Mouse (Mus musculus) myocyte (in vitro differentiated cells): ENCODE results near the gene Mt4.
A peak's percentile ranks its signal among the peaks of the same experiment; 100 is the strongest.

Source experiments
- CEBPB ChIP-seq: IDR thresholded peaks from 2 replicates; pipeline ENCODE4 v1.6.1; 2011; ENCODE audit warnings: mild to moderate bottlenecking, moderate library complexity; ENCODE audit not compliant: poor library complexity, insufficient read depth, severe bottlenecking
- E2F4 ChIP-seq: IDR thresholded peaks from one replicate; pipeline ENCODE4 v1.6.1; 2011; ENCODE audit warnings: mild to moderate bottlenecking, control low read depth, moderate library complexity; ENCODE audit not compliant: insufficient read depth
- MAX ChIP-seq: IDR thresholded peaks from one replicate; pipeline ENCODE4 v1.6.1; 2011; ENCODE audit warnings: low read depth, mild to moderate bottlenecking, control low read depth
- MYOD1 ChIP-seq, 3 experiments: IDR thresholded peaks; one replicate each; pipeline ENCODE4 v1.6.1; 2011; ENCODE audit warnings: control low read depth in 2 of 3, low read depth in 2 of 3, mild to moderate bottlenecking in 2 of 3, moderate library complexity in 1 of 3; ENCODE audit not compliant: insufficient read length in 2 of 3, control insufficient read depth in 1 of 3
- MYOG ChIP-seq, 3 experiments: IDR thresholded peaks; one replicate each; pipeline ENCODE4 v1.6.1; 2011; ENCODE audit warnings: control low read depth in 2 of 3, low read depth in 2 of 3, mild to moderate bottlenecking in 2 of 3; ENCODE audit not compliant: insufficient read length in 2 of 3, control insufficient read depth in 1 of 3, insufficient read depth in 1 of 3
- POLR2A ChIP-seq: IDR thresholded peaks from one replicate; pipeline ENCODE4 v1.6.1; 2011; ENCODE audit warnings: low read depth, mild to moderate bottlenecking, control low read depth, moderate library complexity; ENCODE audit not compliant: insufficient read length
- POLR2AphosphoS2 ChIP-seq: IDR thresholded peaks from one replicate; pipeline ENCODE4 v1.6.1; 2011; ENCODE audit warnings: low read depth, control low read depth; ENCODE audit not compliant: insufficient read length
- REST ChIP-seq: IDR thresholded peaks from one replicate; pipeline ENCODE4 v1.6.1; 2011; ENCODE audit warnings: mild to moderate bottlenecking, control low read depth, moderate library complexity; ENCODE audit not compliant: insufficient read depth, insufficient read length
- SRF ChIP-seq: IDR thresholded peaks from one replicate; pipeline ENCODE4 v1.6.1; 2011; ENCODE audit warnings: low read depth; ENCODE audit not compliant: control insufficient read depth, insufficient read length
- TCF12 ChIP-seq: IDR thresholded peaks from one replicate; pipeline ENCODE4 v1.6.1; 2011; ENCODE audit warnings: mild to moderate bottlenecking, control low read depth; ENCODE audit not compliant: poor library complexity, insufficient read depth, severe bottlenecking
- TCF3 ChIP-seq: IDR thresholded peaks from one replicate; pipeline ENCODE4 v1.6.1; 2011; ENCODE audit warnings: low read depth, control low read depth; ENCODE audit not compliant: insufficient read length
- USF1 ChIP-seq: IDR thresholded peaks from one replicate; pipeline ENCODE4 v1.6.1; 2011; ENCODE audit warnings: low read depth, mild to moderate bottlenecking, control low read depth, moderate library complexity

GRCm38 (mm10) chr8:94186542-94186941 is 49.5 kb downstream of the Mt4 start:
- TF ChIP-seq POLR2A = no peak
- TF ChIP-seq SRF = no peak
- no peak for TF ChIP-seq USF1
- TF ChIP-seq REST = no peak
- TF ChIP-seq POLR2AphosphoS2 = no peak
- no peak for TF ChIP-seq E2F4
- no peak for TF ChIP-seq TCF12
- no peak for TF ChIP-seq MAX
- TF ChIP-seq TCF3 = no peak
- no peak for TF ChIP-seq CEBPB
- TF ChIP-seq MYOD1 (IDR thresholded peaks at IDR 0.05; ENCODE audit: control insufficient read depth in 1 of 3, insufficient read length in 2 of 3, low read depth in 2 of 3) = peak in 1 of 3 experiments; percentile 19
- no peak for TF ChIP-seq MYOG (IDR thresholded peaks at IDR 0.05; ENCODE audit: control insufficient read depth in 1 of 3, insufficient read depth in 1 of 3, insufficient read length in 2 of 3, low read depth in 2 of 3)
